Mouse (Mus musculus) cerebellum, adult 11 months (tissue): ENCODE data around the gene Tmem201.

Source experiments
- DNase-seq: peaks from one replicate; pipeline ENCODE4 v3.0.0; 2022

Tmem201 gene

DNA sequence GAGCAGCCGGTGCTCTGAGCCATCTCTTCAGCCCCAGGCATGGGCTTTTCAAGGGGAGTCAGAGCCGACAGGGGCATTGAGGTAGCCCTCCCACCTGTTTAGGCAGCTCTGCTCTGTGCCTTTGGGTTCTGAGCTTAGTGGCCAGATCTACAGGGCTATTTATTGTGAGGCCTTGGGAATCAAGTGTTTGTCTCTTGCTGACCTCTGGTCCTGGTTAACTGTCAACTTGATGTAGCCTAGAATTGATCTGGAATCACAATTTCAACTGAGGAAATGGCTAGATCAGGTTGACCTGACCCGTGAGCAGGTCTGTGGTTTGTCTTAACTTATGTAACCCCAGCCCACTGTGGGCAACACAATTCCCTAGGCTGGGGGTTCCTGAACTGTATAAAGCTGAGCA lies 23.3 kb downstream of the Tmem201 start:
- no peak for DNase-seq

DNA sequence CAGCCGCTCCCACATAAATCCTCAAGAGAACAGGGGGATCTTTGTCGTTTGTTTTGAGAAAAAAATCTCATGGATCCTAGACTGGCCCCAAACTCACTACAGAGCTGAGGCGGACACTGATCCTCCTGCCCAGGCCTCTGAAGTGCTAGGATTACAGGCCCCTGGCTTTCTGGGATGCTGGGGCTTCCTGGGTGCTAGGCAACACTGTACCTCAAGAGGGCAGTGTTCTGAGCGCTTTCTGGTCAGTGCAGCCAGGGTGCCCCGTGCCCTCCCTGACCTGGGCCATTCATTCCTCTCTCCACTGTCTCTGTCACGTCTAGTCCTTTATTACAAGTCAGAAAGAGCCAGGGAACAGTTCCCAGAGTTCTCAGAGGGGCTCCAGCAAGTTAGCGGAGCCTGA lies 25.9 kb downstream of the Tmem201 start:
- DNase-seq: no peak

DNA sequence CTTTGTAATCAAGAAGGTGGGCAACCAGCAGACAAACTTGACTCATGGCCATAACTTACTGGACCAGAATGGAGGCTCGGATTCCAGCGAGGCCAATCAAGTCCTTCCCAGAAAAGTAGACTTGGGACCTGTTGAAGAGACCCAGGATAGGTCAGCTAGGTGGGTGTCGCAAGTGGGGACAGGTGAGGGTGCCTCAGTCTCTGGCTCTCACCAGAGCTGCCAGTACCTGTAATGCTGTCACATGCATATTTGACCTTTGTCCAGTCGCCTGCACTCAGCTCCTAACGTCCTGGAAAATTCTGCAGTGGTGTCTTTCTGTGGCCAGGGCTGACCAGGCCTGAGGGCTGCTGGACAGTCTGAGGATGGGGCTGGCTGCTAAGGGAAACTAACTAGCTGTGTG lies 26.4 kb downstream of the Tmem201 start:
- no peak for DNase-seq

DNA sequence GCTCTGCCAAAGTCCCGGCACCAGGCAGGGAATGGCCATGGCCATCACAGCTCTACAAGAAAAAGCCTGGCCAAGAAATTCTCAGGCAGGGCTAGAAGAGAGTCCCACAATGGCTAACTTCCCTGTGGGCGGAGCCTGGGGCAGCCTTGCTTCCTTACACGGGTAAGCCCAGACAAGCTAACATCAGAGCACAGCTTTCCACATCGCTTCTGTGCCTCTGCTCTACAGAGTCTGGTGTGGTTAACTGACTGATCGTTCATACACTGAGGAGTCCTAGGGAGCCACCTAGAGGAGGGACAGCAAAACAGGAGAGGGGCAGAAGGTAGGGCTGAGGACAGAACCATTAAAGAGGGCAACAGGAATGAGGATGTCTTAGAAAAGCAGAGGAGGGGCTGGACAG lies 27.3 kb downstream of the Tmem201 start:
- DNase-seq: no peak

DNA sequence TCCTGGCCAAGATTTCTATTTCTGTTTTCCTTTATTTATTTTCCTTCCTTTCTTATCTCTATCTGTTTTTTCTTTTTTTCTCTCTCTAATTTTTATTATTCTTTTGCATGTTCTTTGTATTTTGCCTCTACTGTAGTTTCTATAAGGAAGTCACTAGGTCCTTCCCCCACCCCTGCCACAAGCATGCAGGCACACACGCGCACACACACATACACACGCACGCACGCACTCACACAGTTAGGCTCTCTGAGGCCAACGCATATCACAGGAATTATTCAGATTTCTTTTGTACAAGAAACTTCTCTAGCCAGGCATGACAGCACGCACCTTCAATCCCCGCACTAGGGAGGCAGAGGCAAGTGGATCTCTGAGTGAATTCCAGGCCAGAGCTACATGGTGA lies 31.9 kb downstream of the Tmem201 start:
- DNase-seq: no peak

DNA sequence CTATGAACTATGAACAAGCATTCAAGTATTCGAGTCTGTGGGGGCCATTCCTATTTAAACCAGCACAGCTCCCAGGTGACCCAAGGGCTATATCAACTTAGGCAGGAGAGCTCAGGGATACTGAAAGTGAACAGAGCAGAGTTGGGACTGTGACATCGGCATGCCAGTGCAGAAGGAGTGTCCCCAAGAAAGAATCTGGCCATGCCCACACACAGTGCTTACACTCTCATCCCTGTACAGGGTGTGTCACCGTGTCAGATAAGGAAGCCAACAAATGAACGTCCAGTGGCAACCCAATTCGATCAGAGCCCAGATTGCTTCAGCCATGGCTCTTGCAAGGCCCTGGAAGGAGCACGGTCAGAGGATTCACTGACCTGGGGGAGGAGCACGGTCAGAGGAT lies 32.5 kb downstream of the Tmem201 start:
- no peak for DNase-seq

DNA sequence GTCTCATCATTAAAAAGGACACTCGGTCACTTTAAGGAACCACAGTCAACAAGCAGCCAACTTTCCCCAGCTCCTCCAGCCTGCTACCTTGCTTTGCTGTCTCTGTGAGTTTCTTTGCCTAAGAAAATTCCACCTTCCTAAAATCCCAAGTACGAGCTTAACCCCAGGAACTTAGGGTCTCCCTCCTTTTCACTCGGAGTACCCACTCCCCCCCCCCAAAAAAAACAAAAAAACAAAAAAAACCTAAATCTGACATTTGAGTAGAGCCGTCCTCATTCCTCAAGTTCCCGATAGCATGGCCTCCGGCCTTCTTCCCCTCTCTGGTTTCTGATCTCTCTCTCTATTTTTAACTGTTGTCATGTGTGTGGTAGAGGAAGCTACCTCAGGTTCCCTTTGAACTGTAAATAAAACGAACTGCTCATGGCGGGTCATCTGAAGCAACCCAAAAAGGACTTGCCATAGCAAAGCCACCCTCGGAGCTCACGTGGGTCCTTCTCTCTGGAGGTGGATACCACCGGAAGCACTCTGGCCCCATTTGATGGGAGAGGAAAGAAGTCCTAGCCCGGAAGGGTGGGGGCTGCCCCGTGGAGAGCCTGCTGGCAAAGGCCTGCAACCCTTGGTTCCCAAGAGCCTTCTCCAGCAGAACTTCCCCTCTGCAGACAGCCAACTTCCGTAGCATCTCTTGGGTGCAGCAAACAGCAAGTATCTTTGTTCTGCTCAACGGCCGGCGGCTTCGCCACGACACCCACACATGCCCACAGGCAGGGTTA lies 35.4 kb downstream of the Tmem201 start, which contains the start of gene Pik3cd:
Gene Pik3cd (minus strand): TSS at position 362 of the 770 bp plus-strand sequence.
- no peak for DNase-seq

DNA sequence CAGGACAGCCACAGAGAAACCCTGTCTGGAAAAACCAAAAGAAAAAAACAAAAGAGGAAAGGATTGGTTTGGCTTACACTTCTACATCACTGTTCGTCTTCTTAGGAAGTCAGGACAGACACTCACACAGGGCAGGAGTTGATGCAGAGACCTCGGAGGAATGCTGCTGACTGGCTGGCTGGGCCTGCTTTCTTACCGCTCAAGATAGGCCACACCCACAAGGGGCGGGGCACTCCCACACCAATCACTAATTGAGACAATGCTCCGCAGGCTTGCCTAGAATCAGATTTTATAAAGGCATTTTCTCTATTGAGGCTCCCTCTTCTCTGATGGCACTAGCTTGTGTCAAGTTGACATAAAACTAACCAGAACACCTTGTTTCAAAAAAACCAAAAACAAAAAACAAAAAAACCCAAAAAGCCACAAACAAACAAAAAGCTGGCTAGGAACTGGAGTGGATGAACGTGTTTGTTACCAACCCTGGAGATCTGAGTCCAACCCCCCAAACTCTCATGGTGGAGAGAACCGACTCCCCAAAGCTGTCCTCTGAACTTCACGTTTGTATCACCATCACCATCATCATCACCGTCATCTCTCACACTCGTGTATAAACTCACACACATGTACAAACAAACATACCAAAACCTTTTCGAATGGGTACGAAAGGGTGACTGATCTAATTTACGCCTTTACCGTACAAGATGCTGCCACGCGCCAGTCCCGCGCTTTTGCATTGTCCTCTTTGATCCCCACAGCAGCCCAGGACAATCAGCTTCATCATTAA lies 36.2 kb downstream of the Tmem201 start:
- DNase-seq: no peak

DNA sequence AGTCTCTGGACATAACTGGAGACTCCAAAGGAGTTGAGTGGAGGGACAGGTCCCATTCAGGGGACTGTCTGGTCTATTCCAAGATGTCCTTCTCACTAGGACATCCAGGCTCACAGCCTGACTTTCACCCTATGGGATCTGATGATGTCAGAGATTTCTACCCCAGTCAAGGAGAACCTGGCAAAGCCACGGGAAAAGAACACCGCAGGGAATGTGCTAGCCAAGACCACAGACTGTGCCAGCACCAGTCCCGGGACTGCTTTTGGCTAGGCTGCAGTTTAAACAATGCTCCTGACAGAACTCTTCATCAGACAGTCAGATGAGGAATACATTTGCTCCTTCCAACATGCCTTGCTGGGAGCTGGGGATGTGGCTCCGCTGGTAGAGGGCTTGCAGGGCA lies 37.9 kb downstream of the Tmem201 start:
- no peak for DNase-seq

DNA sequence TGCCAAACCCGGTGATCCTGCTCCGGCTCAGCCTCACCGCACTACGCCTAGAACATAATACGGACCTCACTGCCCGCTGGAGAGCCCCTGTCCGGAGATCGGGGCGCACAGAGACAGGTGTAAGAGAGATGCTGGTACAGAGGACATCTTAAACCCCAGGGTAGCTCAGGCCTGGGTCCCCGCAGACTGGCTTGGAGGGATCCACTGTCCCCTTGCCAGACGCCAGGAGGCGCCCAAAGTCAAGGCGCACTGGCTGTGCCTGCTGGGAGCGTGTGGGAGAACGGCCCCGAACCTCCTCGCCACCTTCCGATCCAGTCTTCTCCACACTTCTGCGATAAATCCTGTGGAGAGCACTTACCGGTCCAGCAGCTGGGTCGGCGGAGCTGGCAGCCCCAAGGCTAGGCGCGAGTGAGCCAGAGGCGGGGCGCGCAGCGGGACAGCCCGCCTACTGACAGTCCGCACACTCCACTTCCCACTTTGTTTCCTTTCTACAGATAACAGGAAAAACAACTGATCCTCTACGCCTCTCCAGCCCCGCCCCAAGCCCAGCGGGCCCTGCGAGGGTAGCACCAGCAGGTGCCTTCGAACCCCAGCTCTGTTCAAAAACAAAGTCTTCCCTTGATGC lies 39.5 kb downstream of the Tmem201 start:
- DNase-seq: no peak

DNA sequence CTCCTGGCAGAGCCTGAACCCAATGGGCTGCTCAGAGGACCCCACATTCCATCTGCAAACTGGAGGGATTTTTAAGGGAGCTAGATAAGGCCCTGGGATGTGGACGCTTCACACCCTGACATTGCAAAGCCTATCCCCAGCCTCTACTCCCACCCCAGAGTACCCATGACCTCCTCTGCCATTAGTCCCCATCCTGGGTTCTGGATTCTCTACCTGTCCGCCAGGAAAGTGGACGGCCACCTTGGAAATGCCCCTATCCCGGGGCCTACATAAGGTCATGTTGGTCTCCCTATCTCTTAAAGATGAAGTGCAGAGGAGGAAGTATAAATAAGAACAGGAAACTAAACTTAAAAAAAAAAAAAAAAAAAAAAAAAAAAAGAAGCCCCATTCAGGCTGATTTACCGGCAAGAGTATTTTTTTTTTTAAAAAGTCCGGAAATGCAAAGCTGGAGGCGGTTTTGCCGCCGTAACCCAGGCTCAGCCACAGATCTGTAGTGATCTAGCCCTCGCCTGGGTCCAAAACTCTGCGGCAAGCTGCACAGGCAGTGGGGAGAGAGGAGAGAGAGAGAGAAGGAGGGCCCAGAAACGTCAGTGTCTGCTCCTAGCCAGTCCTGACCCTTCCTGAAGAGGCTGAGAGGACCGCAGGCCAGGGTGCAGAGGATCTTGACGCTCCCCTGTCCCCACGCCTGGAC lies 40.2 kb downstream of the Tmem201 start:
- DNase-seq: no peak

DNA sequence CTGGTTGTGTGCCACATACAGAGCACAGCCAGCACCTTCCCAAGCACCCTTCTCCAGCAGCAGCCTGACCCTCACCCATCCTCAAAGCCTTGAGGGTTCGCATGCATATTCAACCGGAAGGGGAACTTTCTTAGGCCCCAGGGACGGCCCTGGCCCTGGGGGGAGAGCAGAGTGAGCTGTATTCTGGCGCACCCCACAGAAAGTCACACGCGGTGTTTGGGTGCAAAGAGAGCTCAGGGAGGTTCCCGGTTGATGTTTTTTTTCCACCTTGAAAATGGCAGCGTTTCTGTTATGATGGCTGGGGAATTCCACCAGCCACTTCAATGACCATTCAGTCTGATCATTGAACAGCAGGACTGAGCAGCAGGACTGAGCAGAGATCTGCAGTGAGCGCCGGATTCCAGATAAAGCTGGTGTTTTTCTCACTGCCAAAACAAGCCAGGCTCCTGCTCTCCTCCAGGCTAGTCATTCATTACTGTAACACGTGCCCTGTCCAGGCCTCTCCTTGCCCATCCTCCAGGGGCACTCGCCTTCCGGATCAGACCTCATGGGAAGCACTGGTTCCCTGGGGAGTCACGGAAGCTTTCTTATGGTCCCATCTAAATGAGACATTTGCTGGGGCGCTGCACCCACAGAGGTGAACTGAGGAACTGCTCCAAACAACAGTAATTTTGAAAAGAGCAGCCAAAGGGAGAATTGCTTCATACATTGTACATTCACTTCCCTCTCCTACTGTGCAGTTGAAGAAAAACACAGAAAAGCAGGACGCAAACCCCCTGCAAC lies 41.5 kb downstream of the Tmem201 start:
- DNase-seq: no peak

DNA sequence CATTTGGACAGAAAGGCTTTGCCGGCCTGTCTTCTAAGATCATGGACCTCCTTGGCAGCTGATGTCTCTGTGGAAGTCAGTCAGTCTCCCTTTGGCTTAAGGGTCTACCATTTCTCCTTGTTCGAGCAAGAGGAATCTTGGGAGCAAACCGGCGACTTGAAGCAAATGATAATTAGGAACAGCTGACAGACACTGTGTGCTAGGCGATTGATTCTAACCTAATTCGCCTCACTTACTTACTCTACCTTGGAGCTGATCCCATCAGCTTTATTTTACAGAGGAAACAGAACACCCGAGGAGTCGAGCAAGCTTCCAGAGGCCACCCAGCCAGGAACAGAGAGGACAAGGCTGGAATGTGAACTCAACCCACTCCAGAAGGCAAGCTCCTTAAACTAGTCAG lies 46.5 kb downstream of the Tmem201 start:
- DNase-seq: no peak

DNA sequence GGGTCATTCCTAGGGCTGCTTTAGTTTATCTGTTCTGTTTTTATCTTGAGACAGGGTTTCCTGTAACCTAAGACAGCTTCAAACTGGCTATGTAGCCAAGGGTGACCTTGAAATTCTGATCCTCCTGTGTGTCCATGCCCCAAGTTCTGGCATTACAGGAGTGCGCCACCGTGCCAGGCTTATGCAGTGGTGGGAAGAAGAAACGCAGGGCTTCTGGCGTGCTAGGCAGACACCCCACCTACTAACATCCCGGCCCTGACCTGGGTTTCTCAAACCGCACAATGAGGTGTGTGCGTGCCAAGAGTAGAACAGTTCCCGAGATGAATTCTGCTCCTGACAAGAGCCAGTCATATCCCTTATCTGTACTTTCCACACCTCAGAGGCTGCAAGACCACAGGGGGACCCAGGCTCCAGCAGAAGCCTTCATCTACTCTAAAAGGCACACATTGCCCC lies 47.0 kb downstream of the Tmem201 start:
- DNase-seq: no peak

DNA sequence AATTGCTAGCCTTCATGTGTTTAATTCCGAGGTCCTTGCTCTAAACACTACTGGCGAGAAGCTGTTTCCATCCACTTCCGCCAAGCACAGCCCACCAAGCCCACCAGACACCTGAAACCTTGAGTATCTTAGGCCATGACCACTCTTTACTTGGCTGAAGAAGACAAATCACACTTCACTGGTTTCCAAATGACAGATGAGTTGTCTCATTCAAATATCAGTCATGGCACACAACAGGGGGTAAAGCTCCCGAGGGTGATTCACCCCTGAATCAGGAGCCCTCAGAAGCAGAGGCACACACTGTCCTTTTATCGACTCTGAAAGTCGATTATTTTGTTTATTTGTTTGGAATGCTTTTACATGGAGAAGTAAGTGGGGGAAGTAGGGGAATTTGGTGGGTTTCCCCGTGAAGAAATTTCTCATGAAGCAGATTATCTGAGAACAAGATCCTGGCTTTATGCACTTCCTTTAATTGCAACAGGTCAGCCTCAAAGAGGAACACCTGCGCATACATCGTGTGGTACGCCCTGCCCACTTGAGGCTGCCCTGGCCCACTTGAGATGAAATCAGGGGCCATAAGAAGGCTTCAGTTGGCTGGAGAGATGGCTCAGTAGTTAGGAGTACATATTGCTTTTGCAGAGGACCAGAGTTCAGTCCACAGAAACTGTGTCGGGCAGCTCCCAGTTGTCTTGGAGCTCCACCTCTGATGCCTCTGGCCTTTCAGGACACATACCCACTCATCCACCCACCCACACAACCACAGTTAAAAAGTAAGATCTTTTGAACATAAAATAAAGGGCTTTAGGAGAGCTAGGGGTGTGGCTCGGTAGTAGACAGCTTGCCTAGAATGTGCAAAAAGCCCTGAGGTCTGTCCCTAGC lies 47.8 kb downstream of the Tmem201 start:
- no peak for DNase-seq

DNA sequence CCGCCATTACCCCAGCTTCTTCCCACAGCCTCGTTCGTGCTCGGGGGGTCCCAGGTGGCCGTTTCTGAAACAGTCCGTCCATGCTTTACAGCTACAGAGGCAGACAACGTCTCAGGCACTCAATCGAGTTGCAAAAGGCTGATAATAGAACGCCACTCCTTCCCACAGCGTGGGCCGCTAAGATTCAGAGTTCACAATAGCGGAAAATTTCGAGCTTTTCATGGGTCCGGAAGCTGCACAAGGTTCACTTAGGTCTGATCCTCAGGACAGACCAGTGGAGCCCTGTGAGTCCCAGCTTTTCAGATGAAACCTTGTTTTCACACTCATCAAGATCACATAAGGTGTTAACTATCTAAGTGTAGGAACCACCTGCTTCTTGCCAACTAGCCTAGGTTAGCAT lies 49.0 kb downstream of the Tmem201 start:
- DNase-seq: no peak

DNA sequence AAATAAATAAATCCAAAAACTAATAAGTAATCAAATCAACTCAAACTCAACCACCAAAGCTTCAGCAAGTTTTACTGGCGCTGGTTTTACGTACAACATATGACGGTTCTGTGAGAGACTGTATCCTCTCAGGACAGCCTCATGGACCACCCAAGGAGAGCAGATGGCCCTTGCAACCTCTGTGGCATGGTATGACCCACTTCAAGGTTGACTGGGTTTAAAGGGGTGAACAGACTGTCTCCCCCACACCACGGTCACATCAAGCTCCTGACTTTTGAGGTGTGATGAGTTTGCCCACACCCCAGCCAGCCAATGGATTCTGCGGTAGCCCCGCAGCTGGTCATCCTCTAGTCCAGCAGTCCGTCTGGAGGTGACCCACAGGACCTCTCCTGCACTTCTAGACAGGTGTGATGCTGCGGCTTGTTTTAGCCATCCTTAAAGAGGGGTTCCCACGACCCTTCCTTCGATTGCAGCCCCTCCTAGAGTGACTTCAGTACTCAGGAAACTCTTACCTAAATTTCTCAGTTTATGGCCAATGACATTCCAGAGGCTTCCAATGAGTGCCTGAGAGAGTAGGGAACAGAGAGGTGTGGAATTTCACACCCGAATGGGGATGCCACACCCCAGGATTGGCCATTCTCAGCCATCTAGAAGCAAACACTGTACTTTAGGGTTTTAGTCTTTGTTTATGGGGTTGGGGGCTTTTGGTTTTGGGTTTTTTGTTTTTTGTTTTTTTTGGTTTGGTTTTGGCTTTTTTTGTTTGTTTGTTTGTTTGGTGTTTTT lies 52.8 kb downstream of the Tmem201 start:
- DNase-seq: no peak

DNA sequence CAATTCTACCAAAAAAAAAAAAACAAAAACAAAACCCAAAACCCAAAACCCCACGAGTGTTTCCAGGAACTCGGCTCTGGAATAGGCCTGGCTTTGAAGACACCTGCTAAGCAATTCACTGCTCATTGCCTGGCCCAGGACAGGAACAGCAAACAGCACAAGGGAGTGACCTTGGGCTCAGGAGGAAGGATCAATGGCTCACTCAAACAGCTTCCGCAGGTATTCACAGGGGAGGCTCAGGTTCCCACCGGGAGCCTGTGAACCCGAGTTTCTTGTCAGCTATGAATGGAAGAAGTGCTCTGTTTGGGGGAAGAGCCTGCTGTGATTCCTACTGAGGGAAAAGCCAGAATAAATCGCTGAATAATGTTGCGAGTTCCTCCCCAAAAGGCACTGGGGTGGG lies 54.0 kb downstream of the Tmem201 start:
- DNase-seq: no peak

DNA sequence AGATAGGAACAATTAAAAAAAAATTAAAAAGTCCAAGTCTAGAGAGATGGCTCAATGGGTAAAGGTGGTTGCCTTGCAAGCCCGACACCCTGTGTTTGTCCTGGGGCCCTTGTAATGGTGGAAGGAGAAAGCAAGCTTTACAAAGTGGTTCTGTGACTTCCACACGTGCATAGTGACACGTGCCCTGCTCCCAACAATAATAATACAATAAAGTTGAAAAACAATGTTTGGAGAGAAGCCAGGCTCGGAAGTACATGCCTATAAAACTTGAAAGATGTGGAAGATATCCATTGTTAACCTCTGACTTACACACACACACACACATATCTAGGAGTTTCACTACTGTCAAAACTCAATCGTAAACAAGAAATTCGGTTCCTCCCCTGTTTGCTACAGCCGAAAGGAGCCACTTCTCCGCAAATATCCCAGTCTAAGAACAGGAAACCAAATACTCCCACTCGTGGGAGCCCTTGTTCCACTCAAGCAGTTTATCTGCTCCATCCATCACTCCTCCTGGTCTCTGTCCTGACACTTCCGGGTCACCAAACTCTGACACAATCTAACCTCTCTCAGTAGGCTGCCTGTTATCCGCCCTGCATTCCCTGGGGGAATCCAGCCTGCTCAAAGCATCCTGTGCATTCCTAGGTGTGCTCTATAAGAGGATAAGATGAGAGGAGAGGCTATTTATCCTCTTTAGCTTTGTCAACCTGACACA lies 58.6 kb downstream of the Tmem201 start:
- no peak for DNase-seq

DNA sequence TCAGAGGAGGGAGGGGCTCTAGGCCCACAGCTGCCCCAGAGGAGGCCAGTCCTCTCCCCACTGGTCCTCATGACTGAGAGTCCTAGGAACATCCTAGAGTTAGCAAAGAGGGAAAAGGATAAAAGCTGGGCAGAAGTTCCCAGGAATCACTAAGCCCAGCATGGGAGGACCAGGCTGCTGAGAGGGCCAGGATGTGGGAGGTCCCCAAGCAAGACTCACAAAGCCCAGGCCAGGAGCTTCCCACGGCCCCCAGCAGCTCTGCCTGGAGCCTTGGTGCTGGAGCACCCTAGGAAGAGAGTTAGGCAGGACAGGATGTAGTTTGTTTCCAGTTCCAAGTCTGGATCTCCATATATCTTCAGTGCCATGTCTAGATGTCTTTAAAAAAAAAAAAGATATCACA lies 59.8 kb downstream of the Tmem201 start:
- DNase-seq: no peak
